Mouse (Mus musculus): Measurements from ENCODE around the gene Agtrap.

DNA sequence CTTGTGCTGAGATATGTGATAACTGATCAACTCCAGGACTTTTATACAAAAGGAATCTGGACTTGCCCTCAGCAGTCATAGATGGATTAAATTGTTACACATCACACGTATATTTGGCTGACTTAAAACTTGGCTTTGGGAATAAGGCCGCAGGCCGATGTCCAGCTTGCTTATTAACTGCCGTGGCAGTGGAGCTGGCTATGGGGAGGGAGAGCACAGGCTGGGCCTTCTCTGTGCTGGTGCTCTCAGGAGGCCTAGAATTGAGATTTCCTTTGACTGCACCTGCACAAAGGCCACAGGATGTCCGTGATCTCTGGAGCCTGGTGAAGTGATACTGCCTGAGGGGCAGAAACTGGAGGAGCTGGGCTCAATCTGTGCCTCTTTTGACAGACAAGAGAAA, 57.3 kb downstream of the Agtrap start:
- TF ChIP-seq CTCF (IDR thresholded peaks at IDR 0.05; ENCODE audit: control insufficient read depth, insufficient read depth, low read length) = no peak
- no peak for TF ChIP-seq POLR2A (IDR thresholded peaks at IDR 0.05; ENCODE audit: borderline replicate concordance, control insufficient read depth, low read depth, low read length)
